Mouse (Mus musculus): ENCODE measurements around the gene Tmem120b. TPM values are rescaled to one million over a fixed set of nuclear protein-coding genes. Genes with fewer than 3 reads are reported as not detected.

Tmem120b gene
- polyA plus RNA-seq, 1 experiment from 2014 or later: 8.9 TPM

DNA sequence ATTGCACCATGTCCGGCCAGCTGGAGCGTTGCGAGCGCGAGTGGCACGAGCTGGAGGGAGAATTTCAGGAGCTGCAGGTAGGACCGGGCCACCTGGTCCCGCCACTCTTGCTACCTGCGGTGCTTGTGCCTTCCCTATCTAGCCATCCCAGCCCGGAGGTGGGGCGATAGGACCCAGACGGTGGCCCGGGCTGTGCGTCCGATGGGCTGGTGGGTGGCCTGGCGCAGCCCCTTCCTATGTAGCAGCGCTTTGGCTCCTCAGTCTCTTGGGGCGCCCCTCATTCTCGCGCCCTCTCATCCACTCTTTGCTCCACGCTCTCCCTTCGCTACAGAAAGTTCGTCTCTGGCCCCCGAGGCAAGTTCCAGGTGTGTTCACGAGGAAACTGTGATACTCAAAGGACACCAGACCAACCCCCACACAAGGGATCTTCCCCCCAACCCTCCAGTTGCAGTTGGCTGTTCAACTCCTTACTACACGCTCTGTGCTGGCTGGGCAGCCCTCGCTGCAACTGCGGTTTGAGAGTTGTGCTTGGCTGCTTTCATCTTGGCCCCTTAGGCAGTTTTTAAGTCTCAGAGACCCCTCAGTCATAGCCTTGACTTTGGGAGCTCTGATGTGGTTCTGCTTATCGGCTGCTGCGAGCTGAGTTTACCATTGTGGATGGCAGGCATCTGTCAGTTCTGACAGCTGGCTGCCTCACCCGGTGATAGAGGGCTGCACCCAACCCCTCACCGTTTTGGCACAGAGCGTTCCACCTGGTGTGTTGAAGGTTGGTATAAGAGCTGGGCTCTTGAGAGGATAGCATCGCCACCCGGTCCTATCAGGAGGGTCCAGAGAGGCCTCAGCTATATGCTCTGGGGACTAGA lies 8.4 kb downstream of the Tmem120b start:
- H3K4me2 ChIP-seq (ENCODE audit: low read length): peak overlapping the region; percentile 96
- no peaks in the 10 kb centered on the region for H3K36me3 ChIP-seq (ENCODE audit: control insufficient read depth, insufficient read depth, low read length)
- peak; percentile 85 for ATAC-seq (replicated peaks; ENCODE audit: low FRiP score, low TSS enrichment, low read depth)
- peak overlapping the region; percentile 66 for H3K9ac ChIP-seq (ENCODE audit: low read length)
- 0 out of 2 replicates have a peak, but pooled peaks cover 4% of the 10 kb centered on the region for H3K9me3 ChIP-seq (ENCODE audit: control insufficient read depth, low read length)
- no peaks in the 10 kb centered on the region for H3K27me3 ChIP-seq (replicated peaks; ENCODE audit: control insufficient read depth, insufficient read depth, low read length)
- no peak for DNase-seq (ENCODE audit: low spot score)
- peak overlapping the region; percentile 56 for H3K4me3 ChIP-seq (ENCODE audit: low read depth, low read length)
- peaks cover 25% of the 10 kb centered on the region for H3K4me1 ChIP-seq (replicated peaks; ENCODE audit: control insufficient read depth, insufficient read depth, low read length)
- no peak overlapping the region for H3K27ac ChIP-seq (ENCODE audit: low read depth)
- WGBS: 2% methylated on average over 35 of the region's 35 CpGs

DNA sequence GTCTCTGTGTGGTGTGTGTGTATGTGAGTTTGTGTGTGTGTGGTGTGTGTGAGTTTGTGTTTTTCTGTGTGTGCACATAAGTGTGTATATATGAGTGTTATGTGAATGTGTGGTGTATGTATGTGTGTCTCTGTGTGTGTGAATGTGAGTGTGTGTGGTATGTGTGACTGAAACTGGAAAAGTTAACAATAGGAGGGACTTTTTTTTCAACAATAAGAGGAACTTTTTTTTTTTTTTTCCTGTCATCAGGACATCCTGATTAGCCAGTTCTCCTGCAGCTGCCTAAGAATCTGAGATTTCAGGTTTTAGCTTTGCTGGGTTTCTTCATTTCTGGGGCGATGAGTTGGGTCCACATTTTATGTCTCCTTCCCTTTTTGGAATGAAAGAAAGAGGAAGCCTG lies 11.4 kb downstream of the Tmem120b start:
- no peaks in the 10 kb centered on the region for H3K27me3 ChIP-seq (replicated peaks; ENCODE audit: control insufficient read depth, insufficient read depth, low read length)
- no peak overlapping the region for H3K4me2 ChIP-seq (ENCODE audit: low read length)
- H3K4me1 ChIP-seq (replicated peaks; ENCODE audit: control insufficient read depth, insufficient read depth, low read length): peaks cover 25% of the 10 kb centered on the region
- no peak overlapping the region for H3K4me3 ChIP-seq (ENCODE audit: low read depth, low read length)
- 66% methylated on average over 1 of the region's 1 CpGs for WGBS
- DNase-seq (ENCODE audit: low spot score) (no peak), ATAC-seq (replicated peaks; ENCODE audit: low FRiP score, low TSS enrichment, low read depth) (no peak)
- H3K36me3 ChIP-seq (ENCODE audit: control insufficient read depth, insufficient read depth, low read length): no peaks in the 10 kb centered on the region
- H3K27ac ChIP-seq (ENCODE audit: low read depth): peak overlapping the region; percentile 33; the same call in 1 of the 2 replicates
- 0 out of 2 replicates have a peak, but pooled peaks cover 4% of the 10 kb centered on the region for H3K9me3 ChIP-seq (ENCODE audit: control insufficient read depth, low read length)
- no peak overlapping the region for H3K9ac ChIP-seq (ENCODE audit: low read length)

DNA sequence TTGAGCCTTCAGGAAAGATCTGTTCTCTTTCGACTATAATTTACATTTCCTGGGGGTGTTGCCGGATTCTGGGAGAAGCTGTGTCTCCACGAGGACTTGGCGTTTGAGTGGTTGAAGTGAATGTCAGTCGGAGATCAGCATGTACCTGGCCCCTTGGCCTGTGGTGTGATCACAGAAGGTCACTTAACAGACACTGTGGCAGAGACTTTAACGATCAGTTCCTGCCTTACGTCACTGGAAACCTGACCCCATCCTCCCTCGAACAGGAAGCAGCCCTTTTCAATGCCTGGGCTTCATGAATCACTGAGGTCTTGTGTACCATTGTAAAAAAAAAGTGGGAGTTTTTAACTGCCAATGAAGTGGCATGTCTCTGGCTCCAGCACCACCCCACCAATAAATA lies 11.8 kb downstream of the Tmem120b start:
- Histone ChIP-seq H3K4me2 (ENCODE audit: low read length) (0 out of 2 replicates have a peak overlapping the region, but pooled peaks have one; percentile 18), H3K9me3 (ENCODE audit: control insufficient read depth, low read length) (0 out of 2 replicates have a peak, but pooled peaks cover 4% of the 10 kb centered on the region), H3K4me1 (replicated peaks; ENCODE audit: control insufficient read depth, insufficient read depth, low read length) (peaks cover 25% of the 10 kb centered on the region), H3K4me3 (ENCODE audit: low read depth, low read length) (no peak overlapping the region), H3K27ac (ENCODE audit: low read depth) (peak overlapping the region; percentile 33; the same call in 1 of the 2 replicates), H3K27me3 (replicated peaks; ENCODE audit: control insufficient read depth, insufficient read depth, low read length) (no peaks in the 10 kb centered on the region), H3K9ac (ENCODE audit: low read length) (no peak overlapping the region), H3K36me3 (ENCODE audit: control insufficient read depth, insufficient read depth, low read length) (no peaks in the 10 kb centered on the region)
- ATAC-seq (replicated peaks; ENCODE audit: low FRiP score, low TSS enrichment, low read depth) (no peak), DNase-seq (ENCODE audit: low spot score) (no peak)
- 33% methylated on average over 8 of the region's 8 CpGs for WGBS

DNA sequence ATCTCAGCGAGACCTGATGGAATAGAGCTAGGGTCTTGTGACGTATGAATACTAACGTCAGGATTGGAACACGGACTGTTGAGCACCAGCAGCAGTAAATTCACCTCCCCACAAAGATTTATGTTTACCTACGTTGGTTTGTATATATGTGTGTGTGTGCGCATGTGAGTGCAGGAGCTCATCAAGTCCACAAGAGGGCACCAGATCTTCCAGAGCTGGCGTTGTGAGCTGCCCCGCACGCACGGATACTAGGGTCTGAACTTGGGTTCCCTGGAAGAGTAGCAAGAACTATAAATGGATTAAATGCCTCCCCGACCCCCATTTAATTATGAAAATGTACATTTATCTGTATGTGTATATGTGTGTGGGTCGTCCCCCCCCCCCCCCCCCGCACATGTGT lies 12.3 kb downstream of the Tmem120b start:
- Histone ChIP-seq H3K9ac (ENCODE audit: low read length) (no peak overlapping the region), H3K4me3 (ENCODE audit: low read depth, low read length) (no peak overlapping the region), H3K4me2 (ENCODE audit: low read length) (no peak overlapping the region), H3K27ac (ENCODE audit: low read depth) (no peak overlapping the region), H3K27me3 (replicated peaks; ENCODE audit: control insufficient read depth, insufficient read depth, low read length) (no peaks in the 10 kb centered on the region), H3K9me3 (ENCODE audit: control insufficient read depth, low read length) (0 out of 2 replicates have a peak, but pooled peaks cover 4% of the 10 kb centered on the region), H3K36me3 (ENCODE audit: control insufficient read depth, insufficient read depth, low read length) (no peaks in the 10 kb centered on the region), H3K4me1 (replicated peaks; ENCODE audit: control insufficient read depth, insufficient read depth, low read length) (peaks cover 23% of the 10 kb centered on the region)
- DNase-seq (ENCODE audit: low spot score) (no peak), ATAC-seq (replicated peaks; ENCODE audit: low FRiP score, low TSS enrichment, low read depth) (no peak)
- 91% methylated on average over 12 of the region's 13 CpGs for WGBS

DNA sequence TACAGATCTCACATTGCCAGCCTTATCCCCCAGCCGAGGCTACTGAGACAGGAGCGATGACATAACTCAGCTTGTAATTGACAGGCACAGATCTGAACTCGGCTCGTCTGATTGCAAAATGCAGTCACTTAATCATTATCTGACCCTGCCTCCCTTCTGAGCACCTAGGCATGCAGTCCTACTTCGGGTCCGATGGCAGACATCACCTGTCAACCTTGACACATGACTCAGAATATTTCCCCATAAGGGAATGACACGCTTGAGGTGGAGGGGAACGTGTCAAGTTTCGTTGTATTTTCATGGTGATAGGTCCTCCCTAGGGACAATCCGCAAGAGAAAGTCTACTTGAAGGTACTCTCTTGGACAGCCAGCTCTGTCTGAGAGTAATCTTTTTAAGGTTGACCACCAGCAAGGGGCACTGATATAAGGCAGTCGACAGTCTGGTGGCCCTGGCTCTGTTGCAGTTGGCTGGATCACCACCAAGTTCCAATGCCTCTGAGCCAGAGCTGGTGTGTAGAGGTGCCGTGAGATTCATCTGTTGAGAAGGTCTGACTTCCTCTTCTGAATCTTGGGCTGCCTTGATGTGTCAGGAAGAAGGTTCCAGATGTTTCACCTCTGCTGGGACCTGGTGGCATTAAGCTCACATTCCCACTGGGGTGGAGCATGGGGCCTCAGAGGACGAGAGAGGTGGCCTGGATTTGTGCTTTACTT lies 15.3 kb downstream of the Tmem120b start:
- WGBS: 71% methylated on average over 13 of the region's 13 CpGs

DNA sequence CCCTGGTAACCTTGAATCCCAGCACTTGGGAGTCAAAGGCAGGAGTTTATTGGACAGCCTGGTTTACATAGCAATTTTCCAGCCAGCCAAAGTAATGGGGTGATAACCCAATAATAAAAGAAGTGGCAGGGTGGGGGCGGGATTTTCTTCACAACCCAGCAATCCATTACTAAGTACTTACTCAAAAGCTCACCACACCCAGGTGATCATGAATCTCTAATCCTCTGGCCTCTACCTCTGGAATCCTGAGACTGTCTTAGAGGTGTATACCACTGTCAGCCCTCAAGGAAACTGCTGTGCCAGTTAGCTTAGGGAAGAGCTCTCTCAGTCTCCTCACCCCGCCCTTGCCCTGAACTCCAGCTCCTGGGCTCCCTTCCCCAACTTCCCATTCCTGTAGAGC lies 18.3 kb downstream of the Tmem120b start:
- H3K4me2 ChIP-seq (ENCODE audit: low read length): no peak overlapping the region

More for the DNA sequence above, 15.3 kb downstream of the Tmem120b start:
- Histone ChIP-seq H3K36me3 (ENCODE audit: control insufficient read depth, insufficient read depth, low read length) (no peaks in the 10 kb centered on the region), H3K27ac (ENCODE audit: low read depth) (no peak overlapping the region), H3K4me3 (ENCODE audit: low read depth, low read length) (no peak overlapping the region), H3K4me1 (replicated peaks; ENCODE audit: control insufficient read depth, insufficient read depth, low read length) (0 out of 2 replicates have a peak, but pooled peaks cover 5% of the 10 kb centered on the region), H3K9ac (ENCODE audit: low read length) (no peak overlapping the region), H3K27me3 (replicated peaks; ENCODE audit: control insufficient read depth, insufficient read depth, low read length) (no peaks in the 10 kb centered on the region), H3K4me2 (ENCODE audit: low read length) (no peak overlapping the region), H3K9me3 (ENCODE audit: control insufficient read depth, low read length) (0 out of 2 replicates have a peak, but pooled peaks cover 4% of the 10 kb centered on the region)
- ATAC-seq (replicated peaks; ENCODE audit: low FRiP score, low TSS enrichment, low read depth): no peak
- DNase-seq (ENCODE audit: low spot score): no peak

DNA sequence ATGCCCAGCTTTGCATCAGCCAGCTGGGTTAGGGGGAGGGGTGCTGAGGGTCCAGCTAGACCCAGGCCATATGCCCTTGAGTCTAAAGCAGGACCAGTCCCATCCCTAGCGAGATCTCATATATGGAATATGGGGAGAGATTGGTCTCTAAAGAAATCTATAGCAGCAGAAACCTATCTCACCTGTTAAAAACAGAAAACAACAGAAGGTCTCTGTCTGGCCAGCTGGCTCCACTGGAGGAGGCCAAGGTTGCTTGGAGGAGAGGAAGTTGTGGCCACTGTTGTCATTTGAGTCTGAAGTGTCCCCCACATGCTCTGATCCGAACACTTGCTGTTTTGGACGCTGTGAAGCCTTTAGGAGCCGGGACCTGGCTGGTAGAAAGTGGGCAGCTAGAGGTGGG lies 20.6 kb downstream of the Tmem120b start:
- Histone ChIP-seq H3K27ac (ENCODE audit: low read depth) (no peak overlapping the region), H3K36me3 (ENCODE audit: control insufficient read depth, insufficient read depth, low read length) (no peaks in the 10 kb centered on the region), H3K9me3 (ENCODE audit: control insufficient read depth, low read length) (no peaks in the 10 kb centered on the region), H3K4me3 (ENCODE audit: low read depth, low read length) (no peak overlapping the region), H3K27me3 (replicated peaks; ENCODE audit: control insufficient read depth, insufficient read depth, low read length) (no peaks in the 10 kb centered on the region), H3K4me1 (replicated peaks; ENCODE audit: control insufficient read depth, insufficient read depth, low read length) (no peaks in the 10 kb centered on the region), H3K9ac (ENCODE audit: low read length) (no peak overlapping the region), H3K4me2 (ENCODE audit: low read length) (no peak overlapping the region)
- DNase-seq (ENCODE audit: low spot score) (no peak), ATAC-seq (replicated peaks; ENCODE audit: low FRiP score, low TSS enrichment, low read depth) (no peak)
- WGBS: 92% methylated on average over 4 of the region's 4 CpGs

More for the DNA sequence above, 18.3 kb downstream of the Tmem120b start:
- Histone ChIP-seq H3K9me3 (ENCODE audit: control insufficient read depth, low read length) (no peaks in the 10 kb centered on the region), H3K27me3 (replicated peaks; ENCODE audit: control insufficient read depth, insufficient read depth, low read length) (no peaks in the 10 kb centered on the region), H3K36me3 (ENCODE audit: control insufficient read depth, insufficient read depth, low read length) (no peaks in the 10 kb centered on the region), H3K4me3 (ENCODE audit: low read depth, low read length) (no peak overlapping the region), H3K27ac (ENCODE audit: low read depth) (no peak overlapping the region), H3K9ac (ENCODE audit: low read length) (no peak overlapping the region), H3K4me1 (replicated peaks; ENCODE audit: control insufficient read depth, insufficient read depth, low read length) (no peaks in the 10 kb centered on the region)
- 76% methylated on average over 2 of the region's 2 CpGs for WGBS
- DNase-seq (ENCODE audit: low spot score): no peak
- ATAC-seq (replicated peaks; ENCODE audit: low FRiP score, low TSS enrichment, low read depth): no peak

DNA sequence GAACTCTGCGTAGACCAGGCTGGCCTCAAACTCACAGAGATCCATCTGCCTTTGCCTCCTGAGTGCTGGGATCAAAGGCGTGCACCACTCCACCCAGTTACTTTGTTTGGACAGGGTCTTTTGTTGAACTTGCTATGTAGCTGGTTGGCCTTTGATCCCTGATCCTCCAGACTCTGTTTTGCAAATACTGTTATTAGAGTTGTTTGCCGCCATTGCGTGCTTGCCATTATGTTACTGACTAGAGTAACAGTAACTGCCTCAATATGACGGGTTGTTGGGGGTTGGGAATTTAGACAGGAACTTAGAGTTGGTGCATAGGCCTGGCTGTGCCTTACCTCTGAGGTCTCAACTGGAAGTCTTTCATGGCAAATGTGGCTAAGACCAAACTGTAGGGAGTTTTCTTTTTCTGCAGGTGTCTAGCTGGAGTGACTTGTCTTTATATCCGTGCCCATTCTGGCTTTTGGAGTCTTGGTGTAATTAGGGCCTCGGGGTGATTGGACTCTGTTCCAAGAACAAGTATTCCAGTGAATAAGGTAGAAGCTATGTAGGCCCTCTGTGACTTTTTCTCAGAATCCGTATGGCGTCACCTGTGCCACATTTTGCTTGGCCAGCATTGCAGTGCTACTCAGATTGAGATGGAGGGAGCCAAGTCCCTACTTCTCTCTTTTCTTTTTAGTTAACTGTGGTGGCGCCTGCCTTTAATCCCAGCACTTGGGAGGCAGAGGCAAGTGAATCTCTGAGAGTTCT lies 22.5 kb downstream of the Tmem120b start:
- no peaks in the 10 kb centered on the region for H3K4me1 ChIP-seq (replicated peaks; ENCODE audit: control insufficient read depth, insufficient read depth, low read length)
- no peak overlapping the region for H3K4me3 ChIP-seq (ENCODE audit: low read depth, low read length)
- no peaks in the 10 kb centered on the region for H3K36me3 ChIP-seq (ENCODE audit: control insufficient read depth, insufficient read depth, low read length)
- DNase-seq (ENCODE audit: low spot score) (no peak), ATAC-seq (replicated peaks; ENCODE audit: low FRiP score, low TSS enrichment, low read depth) (no peak)
- H3K4me2 ChIP-seq (ENCODE audit: low read length): no peak overlapping the region
- H3K9ac ChIP-seq (ENCODE audit: low read length): no peak overlapping the region
- H3K27me3 ChIP-seq (replicated peaks; ENCODE audit: control insufficient read depth, insufficient read depth, low read length): no peaks in the 10 kb centered on the region
- no peak overlapping the region for H3K27ac ChIP-seq (ENCODE audit: low read depth)
- 87% methylated on average over 10 of the region's 10 CpGs for WGBS
- no peaks in the 10 kb centered on the region for H3K9me3 ChIP-seq (ENCODE audit: control insufficient read depth, low read length)

Data from intestine, embryonic 14.5 days (tissue).